Mouse (Mus musculus) 416B (cell line): ENCODE results near the gene Rgl1.

Experiments used
- DNase-seq: peaks from one replicate; pipeline ENCODE4 v3.0.0; 2011; ENCODE audit warnings: low read depth

Gene Rgl1

GRCm38 (mm10) chr1:152584933-152585332 lies 181.2 kb downstream of the Rgl1 start:
- peak; percentile 52 for DNase-seq

GRCm38 (mm10) chr1:152581127-152581905 lies 184.8 kb downstream of the Rgl1 start:
- DNase-seq, result no peak

DNA sequence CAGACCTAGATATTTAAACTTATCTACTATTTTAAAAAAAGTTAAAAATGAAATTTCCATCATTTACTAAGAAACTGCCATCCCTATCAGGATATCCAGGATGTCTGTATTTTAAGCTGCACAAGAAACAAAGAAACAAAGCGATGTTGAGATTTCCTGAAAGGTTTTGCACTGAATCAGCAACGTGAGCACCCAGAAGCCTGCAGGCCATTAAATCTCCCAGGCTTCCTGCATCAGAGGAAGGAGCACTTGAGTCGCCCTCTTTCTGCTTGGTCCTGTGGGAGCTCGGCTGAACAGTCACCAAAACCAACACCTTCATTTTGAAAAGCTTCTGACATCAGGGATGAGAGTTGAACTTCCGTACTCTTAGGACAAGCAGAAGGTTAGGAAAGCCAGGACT lies 187.2 kb downstream of the Rgl1 start:
- DNase-seq, result no peak

GRCm38 (mm10) chr1:152578108-152578721 lies 187.9 kb downstream of the Rgl1 start:
- no peak for DNase-seq

- DNase-seq, result no peak
These were observed 189.5 kb downstream of the Rgl1 start for GRCm38 (mm10) chr1:152576614-152577144.

- DNase-seq, result no peak
These were observed 191.1 kb downstream of the Rgl1 start for GRCm38 (mm10) chr1:152575096-152575495.

DNA sequence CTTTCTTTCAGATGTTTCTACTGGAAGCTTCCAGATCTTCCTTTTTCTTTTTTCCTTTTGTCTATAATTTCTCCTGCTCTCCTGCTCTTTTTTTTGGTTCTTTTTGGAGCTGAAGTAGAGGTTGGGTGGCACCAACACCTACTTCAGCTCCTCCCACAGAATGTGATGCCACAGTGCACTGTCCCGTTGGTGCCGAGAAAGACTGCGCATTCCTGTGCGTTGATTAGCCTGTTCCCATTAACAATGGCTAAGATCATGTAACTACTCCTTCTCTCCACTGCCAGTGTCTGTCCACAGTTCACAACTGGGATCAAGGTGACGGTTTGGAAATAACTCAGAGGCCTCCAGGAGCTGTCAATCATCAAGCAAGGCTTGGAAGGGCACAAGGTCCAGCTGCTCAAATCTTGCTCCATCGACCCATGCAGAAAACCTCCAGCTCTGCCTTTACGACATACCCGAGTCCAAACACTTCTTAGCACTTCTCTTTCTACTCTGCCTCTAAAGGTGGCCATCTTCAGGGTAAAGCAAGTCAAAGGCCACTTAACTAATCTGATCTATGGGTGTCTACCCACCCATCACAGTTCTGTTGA lies 192.6 kb downstream of the Rgl1 start:
- no peak for DNase-seq

DNA sequence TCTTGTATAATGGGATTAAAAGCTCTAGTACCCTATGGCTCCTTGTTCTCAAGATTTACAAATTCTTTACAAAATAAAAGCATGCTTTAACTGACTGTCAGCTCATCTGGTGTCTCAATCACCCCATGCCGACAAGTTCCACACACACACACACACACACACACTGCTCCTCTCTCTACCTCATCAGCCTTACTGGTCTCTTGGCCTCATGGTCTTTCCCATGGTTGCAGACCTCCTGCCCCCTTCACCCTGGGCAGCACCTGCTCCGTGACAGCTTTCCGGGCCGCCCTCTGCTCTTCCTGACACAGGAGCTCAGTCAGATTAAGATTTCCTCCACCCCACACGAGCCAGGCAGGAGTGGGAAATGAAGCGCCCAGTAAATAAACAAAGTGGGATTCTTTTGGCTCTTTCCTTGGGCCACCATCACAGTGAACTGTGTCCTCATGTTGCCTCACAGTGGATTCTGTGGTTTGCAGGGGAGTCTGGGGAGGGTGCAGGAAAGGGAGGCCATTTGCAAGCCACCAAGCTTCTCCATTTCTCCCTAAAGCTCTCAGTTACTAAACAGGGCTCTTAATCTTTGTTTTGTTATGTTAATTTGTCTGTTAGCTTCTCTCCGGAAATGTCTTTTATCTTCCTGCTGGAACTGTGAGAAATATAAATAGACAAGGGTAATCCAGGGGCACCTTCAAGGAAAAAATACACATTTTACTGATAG lies 193.2 kb downstream of the Rgl1 start:
- DNase-seq, result peak; percentile 4

GRCm38 (mm10) chr1:152571340-152571739 lies 194.8 kb downstream of the Rgl1 start:
- DNase-seq, result no peak

- no peak for DNase-seq
These were observed 195.5 kb downstream of the Rgl1 start for GRCm38 (mm10) chr1:152570681-152571080.

GRCm38 (mm10) chr1:152563282-152563681 lies 202.9 kb downstream of the Rgl1 start:
- DNase-seq, result no peak

DNA sequence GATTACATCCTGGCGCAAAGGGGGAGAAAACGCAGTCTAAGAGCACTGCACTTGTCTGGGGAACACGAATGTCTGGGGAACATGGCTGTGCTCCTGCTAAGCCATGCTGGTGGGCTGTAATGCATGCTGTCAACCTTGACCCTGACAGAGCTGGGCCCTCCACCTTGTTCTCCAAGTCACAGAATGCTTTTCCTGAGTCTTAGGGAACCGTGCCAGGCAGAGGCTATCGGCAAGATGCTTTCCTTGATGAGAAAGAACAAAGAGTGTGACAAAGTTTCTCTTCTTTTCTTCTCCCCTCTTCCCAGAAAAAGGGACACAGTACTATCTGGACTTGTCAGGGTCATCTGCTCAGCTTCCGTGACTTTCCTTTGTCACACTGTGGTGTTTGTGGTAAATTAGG lies 203.3 kb downstream of the Rgl1 start:
- no peak for DNase-seq

DNA sequence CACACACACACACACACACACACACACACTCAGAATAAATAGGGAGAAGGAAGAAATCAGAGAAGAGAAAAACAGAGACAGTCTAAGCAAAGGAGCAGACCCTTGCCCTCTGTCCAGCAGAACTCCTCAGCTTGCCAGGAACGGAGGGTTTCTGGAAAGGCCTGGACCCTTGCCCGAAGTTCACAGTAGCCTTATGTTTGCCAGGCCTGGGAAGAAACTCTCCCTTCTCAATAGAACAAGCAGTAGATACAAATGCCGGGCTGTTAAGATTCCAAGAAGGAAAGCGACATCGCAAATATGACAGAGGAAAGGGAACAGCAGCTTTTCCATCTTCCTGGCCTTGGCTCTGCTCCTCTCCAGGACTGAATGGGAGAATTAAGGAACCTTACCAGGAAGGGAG lies 205.7 kb downstream of the Rgl1 start:
- no peak for DNase-seq

- no peak for DNase-seq
These were observed 209.4 kb downstream of the Rgl1 start for GRCm38 (mm10) chr1:152556576-152557281.

DNA sequence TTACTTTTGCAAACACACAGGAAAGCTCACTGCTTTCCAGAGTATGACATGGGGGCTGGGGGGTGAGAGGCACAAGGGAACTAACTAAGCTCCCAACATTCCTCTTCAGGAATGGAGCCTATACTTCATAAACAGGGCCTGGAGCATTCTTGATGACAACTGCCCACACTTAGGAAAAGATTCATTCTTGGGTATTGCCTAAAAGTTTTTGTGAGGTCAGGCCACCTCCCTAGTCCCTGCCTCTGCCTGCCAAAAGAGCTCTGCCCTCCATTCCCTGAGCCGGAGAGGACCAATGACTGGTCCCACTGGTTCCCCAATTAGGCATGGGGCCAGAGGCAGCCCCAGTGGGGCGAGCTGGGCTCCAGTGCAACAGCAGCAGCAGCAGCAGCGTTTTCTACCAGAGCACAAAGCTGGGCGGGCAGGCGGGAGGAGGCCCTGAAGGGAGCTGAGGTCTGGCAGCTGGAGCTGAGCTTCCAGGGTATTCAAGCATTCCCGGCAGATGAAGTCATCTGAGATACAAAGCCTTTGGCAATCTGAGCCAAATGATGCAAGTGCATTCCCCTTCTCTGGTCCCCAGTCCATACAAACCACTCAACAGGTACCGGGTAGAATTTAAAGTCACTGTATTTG lies 210.1 kb downstream of the Rgl1 start:
- no peak for DNase-seq

GRCm38 (mm10) chr1:152553912-152554547 lies 212.1 kb downstream of the Rgl1 start:
- DNase-seq, result no peak

- no peak for DNase-seq
These were observed 215.2 kb downstream of the Rgl1 start for GRCm38 (mm10) chr1:152550973-152551372.

DNA sequence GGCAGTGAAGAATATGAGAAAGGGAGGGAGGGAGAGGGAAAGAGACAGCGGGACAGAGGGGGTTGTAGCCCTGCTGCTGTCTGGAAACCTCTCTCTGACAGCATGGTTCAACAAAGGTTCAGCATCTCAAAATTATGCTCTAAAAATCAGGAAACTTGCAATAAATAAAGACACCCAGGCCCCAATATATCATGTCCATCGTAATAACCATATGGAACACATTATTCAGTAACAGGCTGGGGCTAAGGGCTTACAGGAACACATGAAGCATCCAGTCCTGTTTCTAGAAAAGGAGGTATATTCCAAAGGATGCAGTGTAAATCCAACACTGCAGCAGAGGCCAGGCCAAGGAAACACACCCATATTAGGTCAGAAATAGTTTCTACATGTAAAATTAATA lies 215.6 kb downstream of the Rgl1 start:
- DNase-seq, result no peak

DNA sequence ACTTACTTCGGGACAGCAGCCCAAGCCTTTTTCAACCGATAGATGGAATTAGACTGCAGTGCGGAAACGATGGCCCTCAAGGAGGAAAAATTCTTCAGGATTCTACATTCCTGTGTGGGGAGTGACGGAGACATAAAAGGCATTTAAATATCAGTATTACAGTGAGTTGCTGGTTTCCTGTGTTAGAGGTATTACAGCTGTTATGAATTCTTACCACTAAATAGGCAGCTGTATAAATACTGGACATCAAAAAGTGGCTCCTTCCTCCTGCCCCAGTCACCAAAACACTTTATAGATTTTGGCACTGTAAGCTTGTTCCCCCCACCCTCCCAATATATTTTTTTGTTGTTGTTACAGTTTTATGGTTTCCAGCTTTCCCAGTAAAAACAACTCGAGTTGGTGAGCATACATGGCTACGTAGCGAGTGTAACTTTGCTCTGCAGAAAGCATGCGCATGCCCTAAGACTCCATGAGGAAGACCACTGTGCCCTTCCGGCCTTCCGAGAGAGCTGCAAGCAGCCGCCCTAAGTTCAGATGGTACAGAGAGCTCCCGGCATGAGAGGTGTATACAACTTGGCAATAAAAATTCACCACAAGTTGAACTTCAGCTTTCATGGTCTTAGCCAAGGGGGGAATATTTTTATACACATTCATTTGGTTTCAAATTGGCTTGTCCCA lies 217.0 kb downstream of the Rgl1 start:
- no peak for DNase-seq

DNA sequence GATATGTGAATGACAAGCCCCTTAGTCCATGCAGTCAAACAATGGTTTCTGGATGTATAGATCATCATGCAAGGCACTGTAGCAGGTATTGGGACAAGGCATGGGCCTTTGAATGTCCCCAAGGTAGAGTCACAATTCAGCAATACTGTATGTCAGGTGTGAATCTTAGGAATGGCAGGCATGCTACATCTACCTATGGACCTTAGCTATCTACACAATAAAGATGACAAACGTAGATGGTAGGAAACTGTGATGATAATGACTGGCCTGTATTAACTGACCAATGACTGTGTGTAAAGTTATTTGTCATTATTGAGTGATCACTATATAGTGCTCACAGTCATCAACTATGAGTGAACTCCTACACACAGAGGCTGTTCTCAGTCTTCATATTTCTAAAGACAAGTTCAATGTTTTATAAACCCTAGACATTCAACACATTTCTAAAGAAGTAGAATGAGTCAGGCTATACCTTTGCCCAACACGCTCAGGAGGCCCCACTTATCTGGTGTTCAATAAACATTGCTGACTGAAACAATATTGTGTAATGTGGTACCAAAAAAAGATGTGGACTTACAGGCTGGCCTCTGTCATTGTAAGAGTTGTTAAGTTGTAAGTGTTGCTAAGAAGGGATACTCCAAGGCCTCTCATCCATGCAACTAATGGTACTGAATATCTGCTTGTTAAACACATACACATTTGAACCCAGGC lies 222.5 kb downstream of the Rgl1 start:
- DNase-seq, result no peak
